Mouse (Mus musculus): ENCODE data around the gene Mrps15.
A peak's percentile ranks its signal among the peaks of the same experiment; 100 is the strongest.

The Mrps15 gene

GRCm38 (mm10) chr4:126046851-126047585 lies at the start of gene Mrps15:
Mrps15 (plus strand) TSS chr4:126046925.
- DNase-seq (ENCODE audit: low spot score in 2 of 2), result peak; percentile 85 to 89

GRCm38 (mm10) chr4:125997826-125998225 lies 48.9 kb upstream of the Mrps15 start:
- DNase-seq (ENCODE audit: low spot score in 2 of 2), result no peak

GRCm38 (mm10) chr4:126001311-126002199 lies 45.2 kb upstream of the Mrps15 start:
- DNase-seq (ENCODE audit: low spot score in 2 of 2), result no peak

DNA sequence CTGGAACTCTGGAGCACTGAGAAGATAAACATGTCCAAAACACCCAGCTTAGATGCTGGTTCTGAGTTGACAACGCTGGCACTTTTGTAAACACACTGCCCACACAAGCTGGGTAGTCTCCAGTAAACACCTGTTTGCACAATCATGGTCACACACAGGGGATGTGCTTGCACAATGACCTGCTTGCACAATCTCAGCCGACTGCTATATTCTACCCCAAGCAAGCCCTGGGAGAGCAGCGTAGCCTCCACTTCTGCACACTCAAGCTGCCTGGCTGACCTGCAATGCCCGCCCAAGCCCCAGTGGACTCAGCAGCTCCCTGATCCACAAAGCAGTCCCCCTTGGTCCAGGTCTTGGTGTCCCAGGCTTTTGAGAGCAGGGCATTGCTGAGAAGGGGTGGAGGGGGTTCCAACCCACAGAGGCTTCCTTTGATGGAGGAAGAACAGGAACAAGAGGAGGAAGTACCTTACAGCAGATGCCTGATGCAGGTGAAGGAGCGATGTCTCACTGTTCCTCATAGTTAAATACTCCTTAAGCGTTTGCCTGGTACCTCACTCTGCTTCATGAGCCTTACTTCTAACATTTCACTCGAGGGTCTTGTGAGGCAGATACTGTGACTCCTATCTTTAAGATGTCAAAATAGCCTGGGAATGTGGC lies 28.9 kb upstream of the Mrps15 start:
- no peak for DNase-seq (ENCODE audit: low spot score in 2 of 2)

- DNase-seq (ENCODE audit: low spot score in 2 of 2), result no peak
Observed at GRCm38 (mm10) chr4:126018966-126019538, 27.7 kb upstream of the Mrps15 start.

DNA sequence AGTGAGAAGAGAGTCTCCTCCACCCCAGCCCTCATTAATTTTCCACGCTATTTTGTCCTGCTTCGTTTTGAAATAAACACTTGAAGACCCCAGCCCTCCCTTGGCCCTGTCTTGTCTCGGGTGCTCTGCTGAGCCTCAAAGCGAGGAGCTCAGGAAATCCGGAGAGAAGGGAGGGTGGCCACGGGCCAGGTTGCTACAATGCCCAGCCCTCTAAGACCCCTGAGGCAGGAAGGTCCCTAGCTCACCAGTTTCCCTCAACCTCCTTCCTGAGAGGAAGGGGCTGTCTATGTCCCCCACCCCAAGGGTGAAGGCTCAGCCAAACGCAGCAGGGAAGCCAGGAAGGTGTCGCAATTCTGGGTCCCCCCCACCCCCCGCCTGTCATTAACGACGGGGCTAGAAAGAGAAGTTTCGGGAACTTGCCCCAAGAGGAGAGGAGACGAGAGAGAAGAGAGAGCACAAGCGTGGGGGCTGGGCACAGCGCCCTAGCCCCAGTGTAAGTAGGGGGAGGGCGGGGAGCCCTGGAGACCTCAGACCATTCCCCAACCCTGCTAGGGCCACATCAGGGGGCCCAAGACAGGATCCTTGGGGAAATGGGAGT lies 22.3 kb upstream of the Mrps15 start, which contains the start of gene Csf3r:
TSS of gene Csf3r (plus strand) at position 248 of the 598 bp plus-strand sequence.
- no peak for DNase-seq (ENCODE audit: low spot score in 2 of 2)

GRCm38 (mm10) chr4:126025801-126026200 lies 20.9 kb upstream of the Mrps15 start:
- no peak for DNase-seq (ENCODE audit: low spot score in 2 of 2)

- DNase-seq (ENCODE audit: low spot score in 2 of 2), result no peak
Observed at GRCm38 (mm10) chr4:126027980-126028379, 18.7 kb upstream of the Mrps15 start.

GRCm38 (mm10) chr4:126029042-126029441 lies 17.7 kb upstream of the Mrps15 start:
- no peak for DNase-seq (ENCODE audit: low spot score in 2 of 2)

DNA sequence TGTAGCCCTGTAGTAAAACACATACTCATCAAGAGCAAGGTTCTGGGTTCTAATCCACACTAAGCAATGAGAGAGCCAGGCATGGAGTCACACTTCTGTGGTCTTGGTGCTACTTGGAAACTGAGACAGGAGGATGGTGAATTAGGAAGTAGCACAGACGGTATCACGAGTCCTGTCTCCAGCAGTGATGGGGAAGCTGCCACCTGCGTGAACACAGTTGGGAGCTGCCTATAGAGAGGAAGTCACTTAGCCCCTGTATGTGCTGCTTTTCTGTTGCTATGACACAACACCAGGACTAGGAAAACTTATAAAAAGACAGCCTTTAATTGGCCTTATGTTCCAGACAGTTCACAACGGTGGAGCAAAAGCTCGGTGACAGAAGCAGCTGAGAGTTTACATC lies 16.0 kb upstream of the Mrps15 start:
- DNase-seq (ENCODE audit: low spot score in 2 of 2), result no peak

- no peak for DNase-seq (ENCODE audit: low spot score in 2 of 2)
Observed at GRCm38 (mm10) chr4:126035413-126035812, 11.3 kb upstream of the Mrps15 start.

GRCm38 (mm10) chr4:126051617-126052016 lies 4.9 kb downstream of the Mrps15 start:
- peak; percentile 74 to 76 for DNase-seq (ENCODE audit: low spot score in 2 of 2)

- no peak for DNase-seq (ENCODE audit: low spot score in 2 of 2)
Observed at GRCm38 (mm10) chr4:126057207-126058133, 10.7 kb downstream of the Mrps15 start.

GRCm38 (mm10) chr4:126058134-126058996 lies 11.6 kb downstream of the Mrps15 start, which contains the start of gene Oscp1:
Oscp1 (plus strand) TSS chr4:126058565.
- DNase-seq (ENCODE audit: low spot score in 2 of 2), result peak; percentile 94 to 96

DNA sequence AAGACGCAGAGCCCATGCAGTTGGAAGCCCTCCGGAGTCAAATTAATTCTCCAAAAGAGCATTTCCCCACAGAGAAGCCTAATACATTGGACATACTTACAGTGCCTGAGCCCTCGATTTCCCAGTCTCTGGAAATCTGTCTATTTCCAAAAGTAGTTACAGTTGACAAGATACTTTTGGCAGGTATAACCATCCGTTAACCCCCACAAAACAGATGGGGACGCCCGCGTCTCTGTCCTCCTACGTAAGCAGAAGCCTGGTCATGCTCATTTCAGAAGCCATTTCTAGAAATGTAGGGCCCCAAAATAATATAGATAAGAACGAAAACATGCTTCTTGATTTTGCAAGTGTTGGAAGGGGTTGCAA lies 12.3 kb downstream of the Mrps15 start:
- peak; percentile 77 to 81 for DNase-seq (ENCODE audit: low spot score in 2 of 2)

GRCm38 (mm10) chr4:126062856-126063255 lies 16.1 kb downstream of the Mrps15 start:
- peak in 1 of 2 experiments; percentile 36 for DNase-seq (ENCODE audit: low spot score in 2 of 2)

- DNase-seq (ENCODE audit: low spot score in 2 of 2), result peak in 1 of 2 experiments; percentile 20
Observed at GRCm38 (mm10) chr4:126065241-126065640, 18.5 kb downstream of the Mrps15 start.

GRCm38 (mm10) chr4:126067401-126068077 lies 20.8 kb downstream of the Mrps15 start:
- DNase-seq (ENCODE audit: low spot score in 2 of 2), result peak in 1 of 2 experiments; percentile 20

GRCm38 (mm10) chr4:126068842-126069241 lies 22.1 kb downstream of the Mrps15 start:
- no peak for DNase-seq (ENCODE audit: low spot score in 2 of 2)
